Mouse (Mus musculus) neural tube, embryonic 11.5 days (tissue): ENCODE measurements at regions not wholly inside any gene's neighbourhood (a gene's known extent, or its start where the extent isn't known, plus 50 kb on each side); places are given as distances from the start of the nearest gene placed in this dataset.

ENCODE experiments used
- ATAC-seq: fragments of 200-750 bp; cut with Nextera tagmentation; 2 replicates; pipeline ENCODE4 v1.8.0; 2017; ENCODE audit warnings: moderate number of reproducible peaks, mild to moderate bottlenecking, moderate TSS enrichment, moderate library complexity; ENCODE audit not compliant: insufficient read depth, low FRiP score, low TSS enrichment
- DNase-seq: peaks from one replicate; pipeline ENCODE4 v3.0.0-alpha.2; 2015; ENCODE audit warnings: low spot score
- H3K27ac ChIP-seq: fragments of 300-500 bp; sonication (generic); 2 replicates; pipeline ENCODE4 v1.5.1; 2014; ENCODE audit warnings: low read depth, mild to moderate bottlenecking, low read length
- H3K27me3 ChIP-seq: fragments of 300-500 bp; sonication (generic); 2 replicates; pipeline ENCODE4 v1.6.1; 2014; ENCODE audit warnings: mild to moderate bottlenecking, low read length, mixed read lengths; ENCODE audit not compliant: control insufficient read depth, insufficient read depth
- H3K36me3 ChIP-seq: fragments of 300-500 bp; sonication (generic); 2 replicates; pipeline ENCODE4 v1.6.1; 2014; ENCODE audit warnings: mild to moderate bottlenecking, low read length, moderate library complexity, mixed read lengths; ENCODE audit not compliant: control insufficient read depth, insufficient read depth
- H3K4me1 ChIP-seq: fragments of 300-500 bp; sonication (generic); 2 replicates; pipeline ENCODE4 v1.6.1; 2014; ENCODE audit warnings: low read length, mixed read lengths; ENCODE audit not compliant: control insufficient read depth, insufficient read depth
- H3K4me2 ChIP-seq: fragments of 300-500 bp; sonication (generic); 2 replicates; pipeline ENCODE4 v1.6.1; 2014; ENCODE audit warnings: low read depth, mild to moderate bottlenecking, moderate library complexity
- H3K4me3 ChIP-seq: fragments of 300-500 bp; sonication (generic); 2 replicates; pipeline ENCODE4 v1.5.1; 2014; ENCODE audit warnings: low read depth, low read length
- H3K9ac ChIP-seq: fragments of 300-500 bp; sonication (generic); 2 replicates; pipeline ENCODE4 v1.6.1; 2014; ENCODE audit warnings: mild to moderate bottlenecking, low read length
- H3K9me3 ChIP-seq: fragments of 300-500 bp; sonication (generic); 2 replicates; pipeline ENCODE4 v1.6.1; 2016; ENCODE audit warnings: low read length; ENCODE audit not compliant: control insufficient read depth
- WGBS: fragments of 180-500 bp; shearing (Covaris S2); extraction: QIAGEN DNeasy Blood & Tissue Kit; methylation state at CpG from one replicate; pipeline ENCODE4 v1.1.7; 2014; 5-methylcytosine and 5-hydroxymethylcytosine counted together

DNA sequence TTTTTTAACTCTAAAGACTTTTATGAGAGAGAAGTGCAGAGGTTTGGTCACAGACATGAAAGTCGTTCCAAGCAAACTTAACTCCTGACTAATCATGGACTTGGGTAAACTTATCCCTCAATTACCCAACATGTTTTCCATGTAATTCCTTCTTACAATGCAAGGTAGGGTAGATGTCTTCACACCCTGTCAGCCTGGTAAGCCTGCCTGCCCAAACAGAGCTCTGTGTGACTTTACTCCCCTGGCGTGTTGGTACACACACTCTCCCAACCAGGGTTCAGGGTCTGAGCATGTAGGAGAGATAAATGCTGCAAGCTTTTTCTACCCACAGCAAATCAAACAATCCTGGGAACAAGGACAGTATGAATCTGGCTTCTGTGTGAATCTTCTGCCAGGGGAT lies 192.1 kb upstream of the Camk1g start:
- H3K27ac ChIP-seq, result no peak overlapping the region
- H3K9ac ChIP-seq, result no peak overlapping the region
- H3K4me2 ChIP-seq, result no peak overlapping the region
- H3K4me3 ChIP-seq, result no peak overlapping the region
- no peaks in the 10 kb centered on the region for H3K4me1 ChIP-seq
- no peaks in the 10 kb centered on the region for H3K27me3 ChIP-seq
- WGBS, result 95% methylated on average over 2 of the region's 2 CpGs
- DNase-seq (no peak), ATAC-seq (no peak)
- H3K9me3 ChIP-seq, result no peaks in the 10 kb centered on the region
- H3K36me3 ChIP-seq, result no peaks in the 10 kb centered on the region

GRCm38 (mm10) chr1:193558122-193558521 lies 188.0 kb upstream of the Camk1g start:
- Histone ChIP-seq H3K4me3 (no peak overlapping the region), H3K27me3 (no peaks in the 10 kb centered on the region), H3K9ac (no peak overlapping the region), H3K36me3 (no peaks in the 10 kb centered on the region), H3K4me1 (no peaks in the 10 kb centered on the region), H3K4me2 (no peak overlapping the region), H3K9me3 (no peaks in the 10 kb centered on the region), H3K27ac (no peak overlapping the region)
- DNase-seq (no peak), ATAC-seq (no peak)
- WGBS, result 29% methylated on average over 4 of the region's 4 CpGs

- WGBS, result 91% methylated on average over 3 of the region's 3 CpGs
- ATAC-seq (no peak), DNase-seq (no peak)
- H3K27me3 ChIP-seq, result no peaks in the 10 kb centered on the region
- H3K4me2 ChIP-seq, result no peak overlapping the region
- H3K27ac ChIP-seq, result no peak overlapping the region
- no peak overlapping the region for H3K4me3 ChIP-seq
- H3K9ac ChIP-seq, result no peak overlapping the region
- H3K9me3 ChIP-seq, result no peaks in the 10 kb centered on the region
- H3K4me1 ChIP-seq, result no peaks in the 10 kb centered on the region
- H3K36me3 ChIP-seq, result no peaks in the 10 kb centered on the region
Observed at GRCm38 (mm10) chr1:193554731-193555130, 184.6 kb upstream of the Camk1g start.

DNA sequence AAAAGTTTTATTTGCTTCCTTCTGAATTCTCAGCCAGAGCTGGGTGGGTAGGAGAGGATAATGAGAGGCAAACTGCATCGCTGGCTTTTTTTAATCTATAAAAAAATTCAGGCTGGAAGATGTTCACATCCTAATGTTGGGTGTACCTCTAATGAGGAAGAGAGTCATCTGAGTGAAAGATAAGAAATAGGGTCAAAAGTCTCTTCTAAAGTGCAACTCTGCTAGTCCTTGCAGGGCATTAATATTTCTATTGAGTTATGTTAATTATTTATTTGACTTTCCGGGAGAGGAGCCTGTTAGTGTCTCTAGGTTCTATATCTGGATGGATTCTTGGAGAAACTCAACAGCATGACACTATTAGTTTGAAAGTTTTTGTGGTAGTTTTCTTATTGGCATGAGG lies 182.2 kb upstream of the Camk1g start:
- Histone ChIP-seq H3K9ac (no peak overlapping the region), H3K36me3 (no peaks in the 10 kb centered on the region), H3K4me3 (no peak overlapping the region), H3K27me3 (no peaks in the 10 kb centered on the region), H3K9me3 (no peaks in the 10 kb centered on the region), H3K27ac (no peak overlapping the region), H3K4me1 (no peaks in the 10 kb centered on the region), H3K4me2 (no peak overlapping the region)
- ATAC-seq (no peak), DNase-seq (no peak)
- 90% methylated on average over 2 of the region's 2 CpGs for WGBS

- Histone ChIP-seq H3K4me1 (no peaks in the 10 kb centered on the region), H3K27me3 (no peaks in the 10 kb centered on the region), H3K27ac (no peak overlapping the region), H3K9me3 (no peaks in the 10 kb centered on the region), H3K4me2 (no peak overlapping the region), H3K4me3 (no peak overlapping the region), H3K36me3 (no peaks in the 10 kb centered on the region), H3K9ac (no peak overlapping the region)
- ATAC-seq, result no peak
- 50% methylated on average over 1 of the region's 1 CpGs for WGBS
- DNase-seq, result no peak
Observed at GRCm38 (mm10) chr1:193551340-193551739, 181.2 kb upstream of the Camk1g start.

DNA sequence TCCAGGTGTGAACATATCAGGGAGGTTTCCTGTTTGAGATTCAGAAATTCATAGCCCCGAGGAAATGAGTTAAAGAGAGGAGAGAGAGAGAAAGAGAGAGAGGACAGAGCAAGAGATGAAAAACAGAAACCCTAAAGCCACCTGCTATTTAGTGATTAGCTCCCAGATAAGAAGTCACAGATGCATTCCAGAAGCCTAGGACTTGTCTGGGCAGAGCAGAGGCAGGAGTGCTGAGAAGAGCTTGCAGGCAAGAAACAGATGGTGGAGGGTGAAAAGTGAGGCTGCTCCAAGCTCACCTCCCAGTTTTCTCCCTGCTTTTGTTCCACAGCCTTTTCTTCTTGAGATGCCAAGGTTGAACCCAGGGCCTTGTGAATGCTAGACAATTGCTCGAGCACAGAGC lies 180.7 kb upstream of the Camk1g start:
- no peaks in the 10 kb centered on the region for H3K9me3 ChIP-seq
- H3K9ac ChIP-seq, result no peak overlapping the region
- no peak overlapping the region for H3K27ac ChIP-seq
- no peak overlapping the region for H3K4me3 ChIP-seq
- no peak overlapping the region for H3K4me2 ChIP-seq
- ATAC-seq (no peak), DNase-seq (no peak)
- H3K36me3 ChIP-seq, result no peaks in the 10 kb centered on the region
- no peaks in the 10 kb centered on the region for H3K27me3 ChIP-seq
- H3K4me1 ChIP-seq, result no peaks in the 10 kb centered on the region
- 51% methylated on average over 2 of the region's 2 CpGs for WGBS

- DNase-seq, result no peak
- Histone ChIP-seq H3K4me2 (no peak overlapping the region), H3K9ac (no peak overlapping the region), H3K27me3 (no peaks in the 10 kb centered on the region), H3K4me1 (no peaks in the 10 kb centered on the region), H3K36me3 (no peaks in the 10 kb centered on the region), H3K9me3 (no peaks in the 10 kb centered on the region), H3K4me3 (no peak overlapping the region), H3K27ac (no peak overlapping the region)
- 82% methylated on average over 2 of the region's 2 CpGs for WGBS
- ATAC-seq, result no peak
Observed at GRCm38 (mm10) chr1:193547356-193547755, 177.3 kb upstream of the Camk1g start.

GRCm38 (mm10) chr1:193546044-193546432 lies 175.9 kb upstream of the Camk1g start:
- WGBS, result 75% methylated on average over 2 of the region's 2 CpGs
- no peak overlapping the region for H3K4me2 ChIP-seq
- H3K4me1 ChIP-seq, result no peaks in the 10 kb centered on the region
- DNase-seq, result no peak
- ATAC-seq, result no peak
- no peaks in the 10 kb centered on the region for H3K27me3 ChIP-seq
- H3K9ac ChIP-seq, result no peak overlapping the region
- H3K36me3 ChIP-seq, result no peaks in the 10 kb centered on the region
- H3K4me3 ChIP-seq, result no peak overlapping the region
- no peaks in the 10 kb centered on the region for H3K9me3 ChIP-seq
- H3K27ac ChIP-seq, result no peak overlapping the region

- Histone ChIP-seq H3K36me3 (no peaks in the 10 kb centered on the region), H3K27me3 (no peaks in the 10 kb centered on the region), H3K27ac (no peak overlapping the region), H3K4me3 (no peak overlapping the region), H3K9me3 (no peaks in the 10 kb centered on the region), H3K4me2 (no peak overlapping the region), H3K9ac (no peak overlapping the region), H3K4me1 (no peaks in the 10 kb centered on the region)
- ATAC-seq, result no peak
- DNase-seq, result no peak
- WGBS, result 70% methylated on average over 4 of the region's 4 CpGs
Observed at GRCm38 (mm10) chr1:193545406-193546043, 175.4 kb upstream of the Camk1g start.
